Mouse (Mus musculus): ENCODE results near the gene Svop. TPM values are rescaled to one million over a fixed set of nuclear protein-coding genes. Genes with fewer than 3 reads are reported as not detected.

Svop gene
- polyA plus RNA-seq, 1 experiment from 2014 or later = 113 TPM

Other genes starting within 250 kb of the Svop start
- 201 and 209 TPM in 2 replicates for gene Coro1c, start 182.8 kb downstream of the Svop start, polyA plus RNA-seq (2015; fragmentation: Nextera tagmentation; extraction: Ambion mirVana)
- 9.4 and 13.7 TPM in 2 replicates for gene Ssh1, start 97.7 kb downstream of the Svop start, polyA plus RNA-seq (2015; fragmentation: Nextera tagmentation; extraction: Ambion mirVana)
- not detected in 2 replicates for gene Dao, start 87.9 kb downstream of the Svop start, polyA plus RNA-seq (2015; fragmentation: Nextera tagmentation; extraction: Ambion mirVana)
- 19.9 and 22.7 TPM in 2 replicates for gene Usp30, start 26.1 kb downstream of the Svop start, polyA plus RNA-seq (2015; fragmentation: Nextera tagmentation; extraction: Ambion mirVana)
- 5.1 and 5.8 TPM in 2 replicates for gene Alkbh2, start 36.6 kb upstream of the Svop start, polyA plus RNA-seq (2015; fragmentation: Nextera tagmentation; extraction: Ambion mirVana)
- gene Ung, start 38.8 kb upstream of the Svop start, polyA plus RNA-seq (2015; fragmentation: Nextera tagmentation; extraction: Ambion mirVana) = 8.2 and 9.1 TPM in 2 replicates
- 5.1 and 5.2 TPM in 2 replicates for gene Acacb, start 55.0 kb upstream of the Svop start, polyA plus RNA-seq (2015; fragmentation: Nextera tagmentation; extraction: Ambion mirVana)
- gene Foxn4, start 182.2 kb upstream of the Svop start, polyA plus RNA-seq (2015; fragmentation: Nextera tagmentation; extraction: Ambion mirVana) = 0.32 and 0.36 TPM in 2 replicates
- 0.82 and 0.97 TPM in 2 replicates for gene Myo1h, start 197.6 kb upstream of the Svop start, polyA plus RNA-seq (2015; fragmentation: Nextera tagmentation; extraction: Ambion mirVana)